Mouse (Mus musculus) embryonic facial prominence, embryonic 14.5 days (tissue): ENCODE data around the gene Ms4a4b. TPM values are rescaled to one million over a fixed set of nuclear protein-coding genes. Genes with fewer than 3 reads are reported as not detected.
"Not testable (repeated sequence)": the region's sequence is repeated elsewhere in the genome, so short reads cannot be mapped to it uniquely, and the experiment has no call there.

Source experiments
- ATAC-seq: fragments of 200-750 bp; cut with Nextera tagmentation; 2 replicates; pipeline ENCODE4 v1.8.0; 2017; ENCODE audit warnings: low read depth, moderate number of reproducible peaks, moderate TSS enrichment
- DNase-seq: peaks from one replicate; pipeline ENCODE4 v3.0.0-alpha.2; 2015; ENCODE audit warnings: low spot score
- H3K27ac ChIP-seq: fragments of 300-500 bp; sonication (generic); replicated peaks from 2 replicates; pipeline ENCODE4 v1.5.1; 2014; ENCODE audit warnings: low read depth, mild to moderate bottlenecking, low read length, moderate library complexity
- H3K27me3 ChIP-seq: fragments of 300-500 bp; sonication (generic); replicated peaks from 2 replicates; pipeline ENCODE4 v1.6.1; 2014; ENCODE audit warnings: low read length; ENCODE audit not compliant: control insufficient read depth, insufficient read depth
- H3K36me3 ChIP-seq: fragments of 300-500 bp; sonication (generic); 2 replicates; pipeline ENCODE4 v1.6.1; 2014; ENCODE audit warnings: low read length, mixed read lengths; ENCODE audit not compliant: control insufficient read depth, insufficient read depth
- H3K4me1 ChIP-seq: fragments of 300-500 bp; sonication (generic); 2 replicates; pipeline ENCODE4 v1.6.1; 2014; ENCODE audit warnings: antibody characterized with exemption, low read length; ENCODE audit not compliant: control insufficient read depth, insufficient read depth
- H3K4me2 ChIP-seq: fragments of 300-500 bp; sonication (generic); 2 replicates; pipeline ENCODE4 v1.6.1; 2014; ENCODE audit warnings: low read depth, mild to moderate bottlenecking, low read length, moderate library complexity, mixed read lengths
- H3K4me3 ChIP-seq: fragments of 300-500 bp; sonication (generic); 2 replicates; pipeline ENCODE4 v1.5.1; 2014; ENCODE audit warnings: low read depth, mild to moderate bottlenecking, low read length
- H3K9ac ChIP-seq: fragments of 300-500 bp; sonication (generic); 2 replicates; pipeline ENCODE4 v1.6.1; 2014; ENCODE audit warnings: low read depth, mild to moderate bottlenecking, low read length, moderate library complexity, mixed read lengths
- H3K9me3 ChIP-seq: fragments of 300-500 bp; sonication (generic); 2 replicates; pipeline ENCODE4 v1.6.1; 2016; ENCODE audit warnings: low read length; ENCODE audit not compliant: control insufficient read depth
- WGBS: fragments of 180-500 bp; shearing (Covaris S2); extraction: QIAGEN DNeasy Blood & Tissue Kit; methylation state at CpG from one replicate; pipeline ENCODE4 v1.1.7; 2014; 5-methylcytosine and 5-hydroxymethylcytosine counted together
- polyA plus RNA-seq: library from polyadenylated mRNA; unstranded; fragments of >200 nt; fragmentation: Nextera tagmentation; extraction: Ambion mirVana; gene quantifications from 2 replicates; pipeline ENCODE4 v1.2.1, GENCODE M21; 2014

Gene Ms4a4b
- polyA plus RNA-seq, 1 experiment from 2014 or later = 0.14 TPM

DNA sequence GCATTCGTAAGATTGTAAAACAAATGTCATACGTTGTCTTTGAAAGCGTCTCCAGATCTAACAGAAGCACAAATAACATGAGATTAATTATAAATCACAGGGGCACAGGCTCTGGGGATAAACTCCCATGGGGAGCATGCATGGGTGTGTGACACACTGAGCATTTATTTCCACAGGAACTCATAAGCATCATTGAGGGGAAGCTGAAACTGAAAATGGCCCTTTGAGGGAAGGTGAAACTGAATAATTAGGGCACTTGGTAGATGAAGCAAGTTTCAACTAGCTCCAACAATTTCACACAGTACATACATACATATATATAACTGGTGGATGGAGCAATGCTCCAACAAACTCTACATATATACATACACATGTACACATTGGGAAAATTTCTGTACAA lies 51.2 kb downstream of the Ms4a4b start:
- no peak for ATAC-seq
- Histone ChIP-seq H3K27me3 (no peaks in the 10 kb centered on the region), H3K9ac (no peak overlapping the region), H3K4me1 (no peaks in the 10 kb centered on the region), H3K4me2 (no peak overlapping the region), H3K36me3 (no peaks in the 10 kb centered on the region), H3K4me3 (no peak overlapping the region), H3K9me3 (no peaks in the 10 kb centered on the region), H3K27ac (no peak overlapping the region)
- DNase-seq = no peak
- 87% methylated on average over 3 of the region's 3 CpGs for WGBS

DNA sequence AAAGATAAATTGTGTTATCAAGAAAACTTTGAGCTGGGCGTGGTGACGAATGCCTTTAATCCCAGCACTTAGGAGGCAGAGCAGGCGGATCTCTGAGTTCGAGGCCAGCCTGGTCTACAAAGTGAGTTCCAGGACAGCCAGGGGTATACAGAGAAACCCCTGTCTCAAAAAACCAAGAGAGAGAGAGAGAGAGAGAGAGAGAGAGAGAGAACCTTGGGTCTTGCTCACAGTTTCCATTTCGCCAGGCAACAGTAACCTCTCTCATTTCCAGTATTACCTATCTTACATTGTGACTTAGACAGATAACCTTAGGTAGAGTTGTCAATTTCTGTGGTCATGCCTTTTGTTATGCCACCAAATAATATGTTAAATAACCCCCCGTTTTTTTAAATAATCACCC lies 53.0 kb downstream of the Ms4a4b start:
- H3K9me3 ChIP-seq = no peaks in the 10 kb centered on the region
- no peaks in the 10 kb centered on the region for H3K27me3 ChIP-seq
- DNase-seq (no peak), ATAC-seq (no peak)
- H3K27ac ChIP-seq = no peak overlapping the region
- H3K4me2 ChIP-seq = no peak overlapping the region
- H3K4me3 ChIP-seq = no peak overlapping the region
- H3K9ac ChIP-seq = no peak overlapping the region
- no peaks in the 10 kb centered on the region for H3K36me3 ChIP-seq
- no peaks in the 10 kb centered on the region for H3K4me1 ChIP-seq
- 75% methylated on average over 6 of the region's 6 CpGs for WGBS

GRCm38 (mm10) chr19:11497300-11497699 lies 53.9 kb downstream of the Ms4a4b start:
- DNase-seq, H3K4me1 ChIP-seq, H3K9ac ChIP-seq, H3K4me3 ChIP-seq, H3K36me3 ChIP-seq, ATAC-seq, H3K4me2 ChIP-seq, H3K27me3 ChIP-seq, H3K9me3 ChIP-seq, H3K27ac ChIP-seq: not testable (repeated sequence)
- 78% methylated on average over 1 of the region's 1 CpGs for WGBS

- ATAC-seq (no peak), DNase-seq (no peak)
- Histone ChIP-seq H3K9me3 (no peaks in the 10 kb centered on the region), H3K36me3 (no peaks in the 10 kb centered on the region), H3K9ac (no peak overlapping the region), H3K4me2 (no peak overlapping the region), H3K27me3 (no peaks in the 10 kb centered on the region), H3K27ac (no peak overlapping the region), H3K4me1 (no peaks in the 10 kb centered on the region), H3K4me3 (no peak overlapping the region)
- WGBS = 91% methylated on average over 1 of the region's 1 CpGs
These were observed 57.4 kb downstream of the Ms4a4b start for GRCm38 (mm10) chr19:11500796-11501195.

DNA sequence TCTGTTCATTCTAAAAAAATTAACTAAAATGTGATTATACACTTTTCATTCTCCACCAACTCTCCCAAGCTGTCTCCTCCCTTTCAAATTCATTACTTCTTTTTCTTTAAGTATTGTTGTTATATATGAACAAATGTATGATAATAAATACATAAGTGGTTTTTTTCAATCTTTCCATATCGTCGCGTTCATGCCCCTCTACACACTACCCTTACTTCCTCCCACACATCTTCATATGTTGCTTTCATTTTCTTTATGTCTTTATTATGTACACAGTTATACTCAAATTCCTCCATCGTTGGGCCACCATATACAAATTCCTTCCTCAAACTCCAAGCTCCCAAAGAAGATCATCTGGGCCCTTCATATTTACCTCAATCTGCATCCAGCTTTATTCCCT lies 58.0 kb downstream of the Ms4a4b start:
- H3K4me1 ChIP-seq = no peaks in the 10 kb centered on the region
- 83% methylated on average over 4 of the region's 4 CpGs for WGBS
- H3K4me2 ChIP-seq = no peak overlapping the region
- no peak overlapping the region for H3K9ac ChIP-seq
- H3K9me3 ChIP-seq = no peaks in the 10 kb centered on the region
- no peak for ATAC-seq
- H3K36me3 ChIP-seq = no peaks in the 10 kb centered on the region
- H3K27ac ChIP-seq = no peak overlapping the region
- no peak overlapping the region for H3K4me3 ChIP-seq
- H3K27me3 ChIP-seq = no peaks in the 10 kb centered on the region
- no peak for DNase-seq

DNA sequence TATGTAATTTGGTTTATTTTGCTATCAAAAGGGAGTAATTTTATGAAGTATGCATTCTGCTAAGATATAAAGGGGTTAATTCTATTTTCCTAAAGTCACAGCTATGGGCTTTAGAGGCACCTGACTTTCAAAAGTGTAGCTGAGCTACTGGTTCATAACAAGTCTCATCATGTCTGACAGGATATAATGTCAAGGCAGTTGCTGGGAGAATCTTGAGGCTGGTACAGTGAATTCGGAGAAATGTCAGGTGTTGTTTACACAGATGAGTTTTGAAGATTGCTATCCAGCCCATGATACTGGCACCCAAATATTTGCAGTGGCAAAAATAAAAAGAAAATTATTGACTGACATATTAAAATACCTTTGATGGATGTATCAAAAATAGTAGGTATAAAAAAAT lies 61.5 kb downstream of the Ms4a4b start:
- H3K9me3 ChIP-seq = no peaks in the 10 kb centered on the region
- ATAC-seq = no peak
- H3K9ac ChIP-seq = no peak overlapping the region
- H3K4me1 ChIP-seq = no peaks in the 10 kb centered on the region
- DNase-seq = no peak
- H3K4me3 ChIP-seq = no peak overlapping the region
- H3K27ac ChIP-seq = no peak overlapping the region
- 80% methylated on average over 1 of the region's 1 CpGs for WGBS
- no peak overlapping the region for H3K4me2 ChIP-seq
- H3K36me3 ChIP-seq = no peaks in the 10 kb centered on the region
- no peaks in the 10 kb centered on the region for H3K27me3 ChIP-seq

- WGBS = 55% methylated on average over 1 of the region's 1 CpGs
These were observed 70.1 kb downstream of the Ms4a4b start for GRCm38 (mm10) chr19:11513458-11513857.

GRCm38 (mm10) chr19:11516246-11516645 lies 72.9 kb downstream of the Ms4a4b start, which contains the start of gene Ms4a6b:
Gene Ms4a6b (plus strand): TSS chr19:11516512.
- H3K27ac ChIP-seq = no peak within 1 kb of the TSS
- no peaks in the 10 kb centered on the region for H3K9me3 ChIP-seq
- no peak within 1 kb of the TSS for H3K4me2 ChIP-seq
- no peaks in the 10 kb centered on the region for H3K27me3 ChIP-seq
- no peaks in the 10 kb centered on the region for H3K36me3 ChIP-seq
- ATAC-seq (no peak), DNase-seq (no peak)
- no peak within 1 kb of the TSS for H3K4me3 ChIP-seq
- no peaks in the 10 kb centered on the region for H3K4me1 ChIP-seq
- H3K9ac ChIP-seq = no peak within 1 kb of the TSS

More at GRCm38 (mm10) chr19:11513458-11513857, 70.1 kb downstream of the Ms4a4b start:
- H3K27ac ChIP-seq = no peak overlapping the region
- no peak for ATAC-seq
- H3K9ac ChIP-seq = no peak overlapping the region
- no peak overlapping the region for H3K4me2 ChIP-seq
- H3K27me3 ChIP-seq = no peaks in the 10 kb centered on the region
- no peaks in the 10 kb centered on the region for H3K4me1 ChIP-seq
- H3K9me3 ChIP-seq = no peaks in the 10 kb centered on the region
- no peak for DNase-seq
- H3K4me3 ChIP-seq = no peak overlapping the region
- H3K36me3 ChIP-seq = no peaks in the 10 kb centered on the region
